Mouse (Mus musculus) heart, adult 18-20 months (tissue): ENCODE measurements around the gene Hist1h4b. TPM values are rescaled to one million over a fixed set of nuclear protein-coding genes. Genes with fewer than 3 reads are reported as not detected.
"Not testable (repeated sequence)": the region's sequence is repeated elsewhere in the genome, so short reads cannot be mapped to it uniquely, and the experiment has no call there.

Experiments used
- DNase-seq, 2 experiments: peaks; one replicate each; pipeline ENCODE4 v3.0.0; 2021 to 2022; ENCODE audit warnings: mixed read lengths in 1 of 2
- long read RNA-seq, 2 experiments: library from polyadenylated mRNA; stranded (forward); transcript quantifications; one replicate each; pipeline ENCODE4 v2.0.0; 2021
- total RNA-seq, 2 experiments: library from RNA; stranded (reverse); gene quantifications; 2 replicates each; pipeline ENCODE4 v1.2.3; 2021

Gene Hist1h4b
- total RNA-seq, result 10 to 100 TPM in 1 of 2 experiments, 1 to 10 TPM in 1; 9.6 to 10.9 TPM
- long read RNA-seq, experiment 1, result 0 reads
- long read RNA-seq, experiment 2, result 0 reads

GRCm38 (mm10) chr13:23756790-23757189, at the start of gene Hist1h4b:
Gene Hist1h4b, plus strand, starts transcription at chr13:23757013.
- DNase-seq, result peak; percentile 90 to 91

- DNase-seq, result no peak
These were observed 48.8 kb upstream of the Hist1h4b start for GRCm38 (mm10) chr13:23708041-23708440.

GRCm38 (mm10) chr13:23708654-23709053, 48.2 kb upstream of the Hist1h4b start:
- peak in 1 of 2 experiments; percentile 19 for DNase-seq

GRCm38 (mm10) chr13:23709714-23710373, 47.0 kb upstream of the Hist1h4b start:
- peak; percentile 32 to 51 for DNase-seq

GRCm38 (mm10) chr13:23710374-23711089, 46.3 kb upstream of the Hist1h4b start, which contains the start of gene Hfe:
Gene Hfe, minus strand, starts transcription at chr13:23710854.
- peak; percentile 73 to 78 for DNase-seq

- peak; percentile 30 to 61 for DNase-seq
These were observed 40.4 kb upstream of the Hist1h4b start for GRCm38 (mm10) chr13:23716261-23717042.

- no peak for DNase-seq
These were observed 39.6 kb upstream of the Hist1h4b start for GRCm38 (mm10) chr13:23717176-23717575.

- DNase-seq, result not testable (repeated sequence)
These were observed 39.1 kb upstream of the Hist1h4b start for GRCm38 (mm10) chr13:23717593-23718245.

- DNase-seq, result no peak
These were observed 32.6 kb upstream of the Hist1h4b start for GRCm38 (mm10) chr13:23724239-23724638.

GRCm38 (mm10) chr13:23725213-23725612, 31.6 kb upstream of the Hist1h4b start:
- DNase-seq, result no peak

- DNase-seq, result no peak
These were observed 28.2 kb upstream of the Hist1h4b start for GRCm38 (mm10) chr13:23728472-23729191.

GRCm38 (mm10) chr13:23729192-23729525, 27.7 kb upstream of the Hist1h4b start:
- DNase-seq, result peak; percentile 54 to 76

- DNase-seq, result no peak
These were observed 27.1 kb upstream of the Hist1h4b start for GRCm38 (mm10) chr13:23729706-23730105.

GRCm38 (mm10) chr13:23730479-23730878, 26.3 kb upstream of the Hist1h4b start:
- DNase-seq, result peak; percentile 61 to 63

GRCm38 (mm10) chr13:23732156-23732804, 24.5 kb upstream of the Hist1h4b start:
- peak; percentile 54 to 63 for DNase-seq

GRCm38 (mm10) chr13:23737091-23737490, 19.7 kb upstream of the Hist1h4b start:
- no peak for DNase-seq

- no peak for DNase-seq
These were observed 18.8 kb upstream of the Hist1h4b start for GRCm38 (mm10) chr13:23738041-23738440.

- DNase-seq, result peak; percentile 92 to 94
These were observed 18.1 kb upstream of the Hist1h4b start, which contains the start of gene Hist1h1c for GRCm38 (mm10) chr13:23738677-23739068. Gene Hist1h1c, plus strand, starts transcription at chr13:23738808.

- peak; percentile 94 to 99 for DNase-seq
These were observed 17.5 kb upstream of the Hist1h4b start for GRCm38 (mm10) chr13:23739069-23739921.

- DNase-seq, result no peak
These were observed 16.9 kb upstream of the Hist1h4b start for GRCm38 (mm10) chr13:23739922-23740252.
